Mouse (Mus musculus): ENCODE results near the gene Dek. TPM values are rescaled to one million over a fixed set of nuclear protein-coding genes. Genes with fewer than 3 reads are reported as not detected.
A peak's percentile ranks its signal among the peaks of the same experiment; 100 is the strongest.

The Dek gene
- polyA plus RNA-seq, 1 experiment from 2014 or later, result 186 TPM

GRCm38 (mm10) chr13:47129090-47129489 is 23.1 kb upstream of the Dek start:
- H3K27me3 ChIP-seq, result peaks cover 10% of the 10 kb centered on the region; the same call in 1 of the 2 replicates
- H3K36me3 ChIP-seq, result no peaks in the 10 kb centered on the region
- ATAC-seq, result no peak
- H3K9ac ChIP-seq (replicated peaks), result no peak overlapping the region
- H3K4me2 ChIP-seq (replicated peaks), result no peak overlapping the region
- no peaks in the 10 kb centered on the region for H3K9me3 ChIP-seq
- H3K27ac ChIP-seq, result no peak overlapping the region
- H3K4me1 ChIP-seq (replicated peaks), result no peaks in the 10 kb centered on the region
- WGBS, result 67% methylated on average over 4 of the region's 4 CpGs
- no peak overlapping the region for H3K4me3 ChIP-seq (replicated peaks)

GRCm38 (mm10) chr13:47125595-47125994 is 19.6 kb upstream of the Dek start:
- Histone ChIP-seq H3K36me3 (no peaks in the 10 kb centered on the region), H3K4me3 (replicated peaks) (no peak overlapping the region)

GRCm38 (mm10) chr13:47124986-47125385 is 19.0 kb upstream of the Dek start:
- no peak for ATAC-seq
- WGBS, result 91% methylated on average over 6 of the region's 6 CpGs

More at GRCm38 (mm10) chr13:47125595-47125994, 19.6 kb upstream of the Dek start:
- no peak for ATAC-seq
- no peak overlapping the region for H3K9ac ChIP-seq (replicated peaks)
- H3K9me3 ChIP-seq, result no peaks in the 10 kb centered on the region
- peaks cover 14% of the 10 kb centered on the region for H3K4me1 ChIP-seq (replicated peaks)
- 81% methylated on average over 5 of the region's 5 CpGs for WGBS
- H3K4me2 ChIP-seq (replicated peaks), result no peak overlapping the region
- H3K27ac ChIP-seq, result no peak overlapping the region
- peaks cover 41% of the 10 kb centered on the region for H3K27me3 ChIP-seq

GRCm38 (mm10) chr13:47124449-47124848 is 18.4 kb upstream of the Dek start:
- Histone ChIP-seq H3K4me3 (replicated peaks) (no peak overlapping the region), H3K27me3 (peaks cover 44% of the 10 kb centered on the region), H3K9ac (replicated peaks) (no peak overlapping the region), H3K27ac (no peak overlapping the region), H3K4me2 (replicated peaks) (no peak overlapping the region), H3K9me3 (no peaks in the 10 kb centered on the region), H3K4me1 (replicated peaks) (peaks cover 14% of the 10 kb centered on the region), H3K36me3 (no peaks in the 10 kb centered on the region)
- WGBS, result 44% methylated on average over 3 of the region's 3 CpGs
- ATAC-seq, result no peak

More at GRCm38 (mm10) chr13:47124986-47125385, 19.0 kb upstream of the Dek start:
- H3K27me3 ChIP-seq, result peaks cover 42% of the 10 kb centered on the region
- H3K4me3 ChIP-seq (replicated peaks), result no peak overlapping the region
- no peak overlapping the region for H3K4me2 ChIP-seq (replicated peaks)
- H3K36me3 ChIP-seq, result no peaks in the 10 kb centered on the region
- no peak overlapping the region for H3K27ac ChIP-seq
- H3K4me1 ChIP-seq (replicated peaks), result peaks cover 14% of the 10 kb centered on the region
- no peaks in the 10 kb centered on the region for H3K9me3 ChIP-seq
- no peak overlapping the region for H3K9ac ChIP-seq (replicated peaks)

GRCm38 (mm10) chr13:47122537-47123430 is 16.8 kb upstream of the Dek start, which contains the start of gene Rnf144b:
Gene Rnf144b, plus strand, starts transcription at chr13:47122656.
- Histone ChIP-seq H3K9ac (replicated peaks) (peak within 1 kb of the TSS; percentile 69), H3K4me2 (replicated peaks) (peak within 1 kb of the TSS; percentile 99), H3K9me3 (no peaks in the 10 kb centered on the region), H3K27ac (no peak within 1 kb of the TSS), H3K4me1 (replicated peaks) (peaks cover 14% of the 10 kb centered on the region), H3K27me3 (peaks cover 44% of the 10 kb centered on the region), H3K4me3 (replicated peaks) (peak within 1 kb of the TSS; percentile 58), H3K36me3 (no peaks in the 10 kb centered on the region)
- peak; percentile 62 for ATAC-seq
- WGBS, result 2% methylated on average over 55 of the region's 55 CpGs

GRCm38 (mm10) chr13:47121333-47121889 is 15.4 kb upstream of the Dek start:
- Histone ChIP-seq H3K27me3 (peaks cover 44% of the 10 kb centered on the region), H3K4me3 (replicated peaks) (no peak overlapping the region), H3K4me1 (replicated peaks) (peaks cover 14% of the 10 kb centered on the region), H3K9me3 (no peaks in the 10 kb centered on the region), H3K4me2 (replicated peaks) (peak overlapping the region; percentile 99), H3K9ac (replicated peaks) (no peak overlapping the region), H3K27ac (no peak overlapping the region), H3K36me3 (no peaks in the 10 kb centered on the region)
- no peak for ATAC-seq
- WGBS, result 39% methylated on average over 12 of the region's 12 CpGs

GRCm38 (mm10) chr13:47116000-47116399 is 10.0 kb upstream of the Dek start:
- no peak for ATAC-seq

GRCm38 (mm10) chr13:47112924-47113323 is 6.9 kb upstream of the Dek start:
- no peaks in the 10 kb centered on the region for H3K9me3 ChIP-seq
- no peak overlapping the region for H3K27ac ChIP-seq
- 69% methylated on average over 3 of the region's 3 CpGs for WGBS
- H3K4me2 ChIP-seq (replicated peaks), result no peak overlapping the region
- no peak overlapping the region for H3K4me3 ChIP-seq (replicated peaks)
- no peak overlapping the region for H3K9ac ChIP-seq (replicated peaks)
- no peaks in the 10 kb centered on the region for H3K27me3 ChIP-seq
- ATAC-seq, result no peak
- H3K36me3 ChIP-seq, result no peaks in the 10 kb centered on the region
- H3K4me1 ChIP-seq (replicated peaks), result no peaks in the 10 kb centered on the region

More at GRCm38 (mm10) chr13:47116000-47116399, 10.0 kb upstream of the Dek start:
- Histone ChIP-seq H3K9ac (replicated peaks) (no peak overlapping the region), H3K27me3 (peaks cover 7% of the 10 kb centered on the region; the same call in 1 of the 2 replicates), H3K4me3 (replicated peaks) (no peak overlapping the region), H3K36me3 (no peaks in the 10 kb centered on the region), H3K27ac (no peak overlapping the region), H3K9me3 (no peaks in the 10 kb centered on the region), H3K4me1 (replicated peaks) (no peaks in the 10 kb centered on the region), H3K4me2 (replicated peaks) (no peak overlapping the region)
- 87% methylated on average over 3 of the region's 3 CpGs for WGBS

GRCm38 (mm10) chr13:47112056-47112455 is 6.1 kb upstream of the Dek start:
- 88% methylated on average over 3 of the region's 3 CpGs for WGBS
- Histone ChIP-seq H3K4me2 (replicated peaks) (no peak overlapping the region), H3K9me3 (no peaks in the 10 kb centered on the region), H3K9ac (replicated peaks) (no peak overlapping the region), H3K27ac (no peak overlapping the region), H3K4me1 (replicated peaks) (0 out of 2 replicates have a peak, but pooled peaks cover 2% of the 10 kb centered on the region), H3K36me3 (no peaks in the 10 kb centered on the region), H3K4me3 (replicated peaks) (no peak overlapping the region), H3K27me3 (no peaks in the 10 kb centered on the region)
- no peak for ATAC-seq

- no peaks in the 10 kb centered on the region for H3K27me3 ChIP-seq
- no peak overlapping the region for H3K9ac ChIP-seq (replicated peaks)
- H3K4me1 ChIP-seq (replicated peaks), result 0 out of 2 replicates have a peak, but pooled peaks cover 7% of the 10 kb centered on the region
- no peak for ATAC-seq
- no peaks in the 10 kb centered on the region for H3K36me3 ChIP-seq
- no peak overlapping the region for H3K27ac ChIP-seq
- no peak overlapping the region for H3K4me3 ChIP-seq (replicated peaks)
- WGBS, result 81% methylated on average over 3 of the region's 3 CpGs
- H3K4me2 ChIP-seq (replicated peaks), result no peak overlapping the region
- H3K9me3 ChIP-seq, result no peaks in the 10 kb centered on the region
Observed at GRCm38 (mm10) chr13:47111185-47111584, 5.2 kb upstream of the Dek start.

- Histone ChIP-seq H3K9me3 (no peaks in the 10 kb centered on the region), H3K9ac (replicated peaks) (no peak overlapping the region), H3K4me2 (replicated peaks) (no peak overlapping the region), H3K27me3 (no peaks in the 10 kb centered on the region), H3K36me3 (no peaks in the 10 kb centered on the region), H3K4me3 (replicated peaks) (no peak overlapping the region), H3K27ac (no peak overlapping the region), H3K4me1 (replicated peaks) (peaks cover 14% of the 10 kb centered on the region)
- ATAC-seq, result no peak
- 81% methylated on average over 2 of the region's 2 CpGs for WGBS
Observed at GRCm38 (mm10) chr13:47109239-47109638, 3.2 kb upstream of the Dek start.

GRCm38 (mm10) chr13:47106580-47106888 is 533 bp upstream of the Dek start:
- no peaks in the 10 kb centered on the region for H3K9me3 ChIP-seq
- WGBS, result under 1% methylated on average over 20 of the region's 20 CpGs
- ATAC-seq, result peak; percentile 41
- peak overlapping the region; percentile 98 for H3K4me3 ChIP-seq (replicated peaks)
- peak overlapping the region; percentile 99 for H3K27ac ChIP-seq
- no peaks in the 10 kb centered on the region for H3K27me3 ChIP-seq
- peak overlapping the region; percentile 84 for H3K4me2 ChIP-seq (replicated peaks)
- peaks cover 29% of the 10 kb centered on the region for H3K4me1 ChIP-seq (replicated peaks)
- H3K36me3 ChIP-seq, result no peaks in the 10 kb centered on the region
- H3K9ac ChIP-seq (replicated peaks), result peak overlapping the region; percentile 98

Measured in midbrain, embryonic 13.5 days (tissue).